Mouse (Mus musculus) heart, embryonic 16.5 days (tissue): ENCODE measurements at regions not wholly inside any gene's neighbourhood (a gene's known extent, or its start where the extent isn't known, plus 50 kb on each side); places are given as distances from the start of the nearest gene placed in this dataset.

ENCODE experiments used
- ATAC-seq: fragments of 200-750 bp; cut with Nextera tagmentation; replicated peaks from 2 replicates; pipeline ENCODE4 v1.8.0; 2017; ENCODE audit warnings: moderate number of reproducible peaks; ENCODE audit not compliant: insufficient read depth, low FRiP score; ENCODE audit errors: extremely low read depth
- H3K27ac ChIP-seq: fragments of 300-500 bp; sonication (generic); 2 replicates; pipeline ENCODE4 v1.5.1; 2014; ENCODE audit warnings: mild to moderate bottlenecking, low read length, control low read depth, moderate library complexity
- H3K27me3 ChIP-seq: fragments of 300-500 bp; sonication (generic); 2 replicates; pipeline ENCODE4 v1.6.1; 2014; ENCODE audit warnings: low read length, mixed read lengths; ENCODE audit not compliant: control insufficient read depth, insufficient read depth
- H3K36me3 ChIP-seq: fragments of 300-500 bp; sonication (generic); 2 replicates; pipeline ENCODE4 v1.6.1; 2014; ENCODE audit not compliant: control insufficient read depth, insufficient read depth
- H3K4me1 ChIP-seq: fragments of 300-500 bp; sonication (generic); 2 replicates; pipeline ENCODE4 v1.6.1; 2014; ENCODE audit warnings: low read length, mixed read lengths; ENCODE audit not compliant: control insufficient read depth, insufficient read depth
- H3K4me2 ChIP-seq: fragments of 300-500 bp; sonication (generic); 2 replicates; pipeline ENCODE4 v1.6.1; 2014; ENCODE audit warnings: low read depth, mild to moderate bottlenecking, control low read depth, low read length
- H3K4me3 ChIP-seq: fragments of 300-500 bp; sonication (generic); 2 replicates; pipeline ENCODE4 v1.5.1; 2014; ENCODE audit warnings: mild to moderate bottlenecking, control low read depth, low read length
- H3K9ac ChIP-seq: fragments of 300-500 bp; sonication (generic); 2 replicates; pipeline ENCODE4 v1.6.1; 2014; ENCODE audit warnings: low read length, control low read depth
- H3K9me3 ChIP-seq: fragments of 300-500 bp; sonication (generic); replicated peaks from 2 replicates; pipeline ENCODE4 v1.6.1; 2016; ENCODE audit warnings: low read length; ENCODE audit not compliant: control insufficient read depth
- WGBS: fragments of 180-500 bp; shearing (Covaris S2); extraction: QIAGEN DNeasy Blood & Tissue Kit; methylation state at CpG from one replicate; pipeline ENCODE4 v1.1.7; 2014; 5-methylcytosine and 5-hydroxymethylcytosine counted together

- Histone ChIP-seq H3K9me3 (no peaks in the 10 kb centered on the region), H3K4me3 (no peak overlapping the region), H3K27me3 (no peaks in the 10 kb centered on the region), H3K27ac (no peak overlapping the region), H3K4me1 (no peaks in the 10 kb centered on the region), H3K36me3 (no peaks in the 10 kb centered on the region), H3K9ac (no peak overlapping the region), H3K4me2 (no peak overlapping the region)
- ATAC-seq = no peak
- WGBS = 33% methylated on average over 1 of the region's 1 CpGs
Observed at GRCm38 (mm10) chr7:78079708-78080107, 658.1 kb downstream of the Ntrk3 start.

GRCm38 (mm10) chr7:78071131-78071530 lies 666.7 kb downstream of the Ntrk3 start:
- no peaks in the 10 kb centered on the region for H3K27me3 ChIP-seq
- H3K9me3 ChIP-seq = no peaks in the 10 kb centered on the region
- H3K4me1 ChIP-seq = no peaks in the 10 kb centered on the region
- H3K4me3 ChIP-seq = no peak overlapping the region
- no peak for ATAC-seq
- no peak overlapping the region for H3K27ac ChIP-seq
- H3K4me2 ChIP-seq = no peak overlapping the region
- no peak overlapping the region for H3K9ac ChIP-seq
- no peaks in the 10 kb centered on the region for H3K36me3 ChIP-seq
- 55% methylated on average over 7 of the region's 7 CpGs for WGBS

GRCm38 (mm10) chr7:78061631-78062030 lies 676.2 kb downstream of the Ntrk3 start:
- H3K36me3 ChIP-seq = no peaks in the 10 kb centered on the region
- no peaks in the 10 kb centered on the region for H3K4me1 ChIP-seq
- no peaks in the 10 kb centered on the region for H3K27me3 ChIP-seq
- H3K9me3 ChIP-seq = no peaks in the 10 kb centered on the region
- no peak overlapping the region for H3K27ac ChIP-seq
- no peak overlapping the region for H3K4me3 ChIP-seq
- WGBS = 64% methylated on average over 1 of the region's 1 CpGs
- H3K9ac ChIP-seq = no peak overlapping the region
- H3K4me2 ChIP-seq = no peak overlapping the region
- ATAC-seq = no peak

DNA sequence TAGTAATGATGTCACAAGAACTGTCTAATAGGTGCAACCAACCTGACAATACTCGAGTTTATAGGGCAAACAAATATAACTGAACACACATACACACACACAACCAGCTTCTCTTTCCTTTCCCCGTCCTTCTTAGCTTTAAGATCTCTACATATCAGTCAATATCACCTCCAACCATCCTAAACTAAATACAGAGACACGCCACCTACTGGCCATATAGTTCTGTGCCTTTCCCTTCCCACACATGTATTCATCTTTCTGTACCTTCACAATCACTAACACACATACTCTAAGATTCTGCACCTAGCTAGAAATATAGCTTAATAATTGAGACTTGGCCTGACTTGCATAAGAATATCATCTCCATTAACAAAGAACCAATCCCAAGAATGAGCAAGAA lies 688.2 kb downstream of the Ntrk3 start:
- Histone ChIP-seq H3K9me3 (no peaks in the 10 kb centered on the region), H3K27me3 (no peaks in the 10 kb centered on the region)
- 44% methylated on average over 3 of the region's 3 CpGs for WGBS

GRCm38 (mm10) chr7:78045456-78045855 lies 692.4 kb downstream of the Ntrk3 start:
- H3K4me3 ChIP-seq = no peak overlapping the region
- H3K9me3 ChIP-seq = no peaks in the 10 kb centered on the region
- no peak overlapping the region for H3K27ac ChIP-seq
- H3K9ac ChIP-seq = no peak overlapping the region
- H3K4me2 ChIP-seq = no peak overlapping the region
- no peaks in the 10 kb centered on the region for H3K27me3 ChIP-seq
- 45% methylated on average over 5 of the region's 5 CpGs for WGBS
- ATAC-seq = no peak
- no peaks in the 10 kb centered on the region for H3K4me1 ChIP-seq
- no peaks in the 10 kb centered on the region for H3K36me3 ChIP-seq

More for the DNA sequence above, 688.2 kb downstream of the Ntrk3 start:
- Histone ChIP-seq H3K4me1 (no peaks in the 10 kb centered on the region), H3K36me3 (no peaks in the 10 kb centered on the region), H3K27ac (no peak overlapping the region), H3K4me3 (no peak overlapping the region), H3K9ac (no peak overlapping the region), H3K4me2 (no peak overlapping the region)
- no peak for ATAC-seq

GRCm38 (mm10) chr7:78031032-78031431 lies 706.8 kb downstream of the Ntrk3 start:
- no peak overlapping the region for H3K9ac ChIP-seq
- no peak for ATAC-seq
- 57% methylated on average over 2 of the region's 2 CpGs for WGBS
- H3K4me1 ChIP-seq = no peaks in the 10 kb centered on the region
- H3K27ac ChIP-seq = no peak overlapping the region
- no peak overlapping the region for H3K4me3 ChIP-seq
- no peaks in the 10 kb centered on the region for H3K9me3 ChIP-seq
- H3K36me3 ChIP-seq = no peaks in the 10 kb centered on the region
- H3K4me2 ChIP-seq = no peak overlapping the region
- H3K27me3 ChIP-seq = no peaks in the 10 kb centered on the region

DNA sequence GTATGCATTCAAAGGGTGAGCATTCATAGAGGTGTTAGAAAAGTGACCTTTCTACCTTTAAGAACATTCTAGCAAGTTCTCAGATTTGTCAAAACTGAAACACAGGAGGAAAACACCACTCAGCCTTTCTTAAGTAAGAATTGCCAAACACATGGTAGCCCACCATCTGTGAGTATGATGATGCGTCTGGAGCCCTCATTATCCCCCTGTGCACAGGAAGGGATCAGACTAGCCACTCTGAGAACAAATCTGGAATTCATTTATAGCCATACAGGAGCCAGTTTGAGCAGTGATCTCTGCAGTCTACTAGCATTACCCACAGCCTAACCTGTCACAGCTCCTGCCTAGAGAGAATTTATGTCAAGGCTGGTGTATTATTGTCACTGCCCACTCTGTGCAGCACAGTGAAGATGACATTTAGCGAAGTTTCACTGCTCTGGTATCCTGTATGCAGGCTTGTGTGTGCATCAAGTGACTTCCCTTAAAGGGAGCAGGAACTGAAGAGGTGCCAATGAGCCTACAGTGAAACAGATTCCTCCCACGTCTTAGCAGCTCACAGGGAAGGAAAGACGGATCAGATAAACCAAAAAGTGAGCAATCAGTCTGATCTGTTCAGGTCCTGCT lies 710.7 kb downstream of the Ntrk3 start:
- no peak overlapping the region for H3K9ac ChIP-seq
- H3K9me3 ChIP-seq = no peaks in the 10 kb centered on the region
- 53% methylated on average over 4 of the region's 4 CpGs for WGBS
- H3K4me3 ChIP-seq = no peak overlapping the region
- H3K36me3 ChIP-seq = no peaks in the 10 kb centered on the region
- H3K4me2 ChIP-seq = no peak overlapping the region
- H3K27ac ChIP-seq = no peak overlapping the region
- no peaks in the 10 kb centered on the region for H3K4me1 ChIP-seq
- no peaks in the 10 kb centered on the region for H3K27me3 ChIP-seq
- no peak for ATAC-seq

DNA sequence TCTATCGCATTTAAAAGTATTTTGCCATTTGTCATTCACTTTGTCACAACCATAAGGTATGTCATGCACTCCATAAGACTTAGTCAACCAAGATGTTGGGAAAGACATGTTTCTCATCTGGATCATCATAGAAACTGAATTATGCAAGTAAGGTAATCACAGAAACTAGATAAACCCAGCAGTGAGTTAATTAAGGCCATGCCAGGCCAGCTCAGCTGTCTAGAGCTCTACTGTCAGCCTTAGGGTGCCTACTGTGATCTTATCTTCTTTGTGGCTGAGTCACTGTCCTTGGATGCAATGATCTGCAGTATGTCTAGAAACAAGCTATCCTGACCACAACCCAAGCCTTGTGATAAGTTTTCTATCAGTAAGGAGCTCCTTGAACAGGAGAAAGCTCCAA lies 714.2 kb downstream of the Ntrk3 start:
- Histone ChIP-seq H3K27me3 (no peaks in the 10 kb centered on the region), H3K4me3 (no peak overlapping the region), H3K36me3 (no peaks in the 10 kb centered on the region), H3K4me2 (no peak overlapping the region), H3K9me3 (no peaks in the 10 kb centered on the region), H3K27ac (no peak overlapping the region), H3K9ac (no peak overlapping the region), H3K4me1 (no peaks in the 10 kb centered on the region)
- WGBS = 90% methylated on average over 1 of the region's 1 CpGs
- no peak for ATAC-seq

DNA sequence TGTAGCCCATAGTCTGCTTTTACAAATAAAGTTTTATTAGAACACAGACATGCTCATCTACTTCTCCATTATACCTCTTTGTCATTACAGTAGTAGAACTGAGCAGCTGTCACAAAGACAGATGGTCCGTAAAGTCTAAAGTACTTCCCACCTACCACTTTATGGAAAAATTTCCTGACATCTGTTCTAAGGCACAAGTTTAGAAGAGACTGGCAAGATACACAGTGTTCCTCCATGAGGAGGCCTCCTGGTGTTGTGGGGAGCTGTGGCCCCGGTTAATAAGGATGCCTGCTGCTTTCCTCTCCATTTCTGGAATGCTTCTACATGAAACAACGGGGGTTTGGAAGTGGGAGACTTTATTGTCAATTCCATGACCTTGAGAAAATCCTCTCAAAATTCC lies 714.7 kb downstream of the Ntrk3 start:
- Histone ChIP-seq H3K27me3 (no peaks in the 10 kb centered on the region), H3K9ac (no peak overlapping the region), H3K27ac (no peak overlapping the region), H3K9me3 (no peaks in the 10 kb centered on the region), H3K36me3 (no peaks in the 10 kb centered on the region), H3K4me1 (no peaks in the 10 kb centered on the region), H3K4me3 (no peak overlapping the region), H3K4me2 (no peak overlapping the region)
- 71% methylated on average over 3 of the region's 3 CpGs for WGBS
- no peak for ATAC-seq
